Mouse (Mus musculus): ENCODE data around the gene Ptprj.

Gene Ptprj

GRCm38 (mm10) chr2:90580236-90581005 lies at the start of gene Ptprj:
Ptprj (minus strand) TSS chr2:90580647.
- DNase-seq: peak; percentile 61

GRCm38 (mm10) chr2:90629552-90629951 lies 49.1 kb upstream of the Ptprj start:
- no peak for DNase-seq

GRCm38 (mm10) chr2:90628261-90628660 lies 47.8 kb upstream of the Ptprj start:
- no peak for DNase-seq

- DNase-seq: peak; percentile 75
These were observed 44.5 kb upstream of the Ptprj start for GRCm38 (mm10) chr2:90624920-90625319.

GRCm38 (mm10) chr2:90624339-90624738 lies 43.9 kb upstream of the Ptprj start:
- DNase-seq: no peak

- no peak for DNase-seq
These were observed 40.4 kb upstream of the Ptprj start for GRCm38 (mm10) chr2:90620815-90621214.

- no peak for DNase-seq
These were observed 39.2 kb upstream of the Ptprj start for GRCm38 (mm10) chr2:90619648-90620047.

- DNase-seq: peak; percentile 52
These were observed 34.3 kb upstream of the Ptprj start for GRCm38 (mm10) chr2:90614651-90615171.

GRCm38 (mm10) chr2:90613591-90613990 lies 33.1 kb upstream of the Ptprj start:
- DNase-seq: peak; percentile 47

GRCm38 (mm10) chr2:90613006-90613405 lies 32.6 kb upstream of the Ptprj start:
- DNase-seq: no peak

GRCm38 (mm10) chr2:90611959-90612571 lies 31.6 kb upstream of the Ptprj start:
- no peak for DNase-seq

GRCm38 (mm10) chr2:90601056-90601455 lies 20.6 kb upstream of the Ptprj start:
- no peak for DNase-seq

- DNase-seq: no peak
These were observed 7.7 kb upstream of the Ptprj start for GRCm38 (mm10) chr2:90588141-90588540.

GRCm38 (mm10) chr2:90584506-90584905 lies 4.1 kb upstream of the Ptprj start:
- DNase-seq: no peak

GRCm38 (mm10) chr2:90583628-90584131 lies 3.2 kb upstream of the Ptprj start:
- no peak for DNase-seq

- DNase-seq: no peak
These were observed 2.4 kb upstream of the Ptprj start for GRCm38 (mm10) chr2:90582814-90583213.

- no peak for DNase-seq
These were observed 1.9 kb upstream of the Ptprj start for GRCm38 (mm10) chr2:90582311-90582710.

GRCm38 (mm10) chr2:90581796-90582125 lies 1.3 kb upstream of the Ptprj start:
- no peak for DNase-seq

GRCm38 (mm10) chr2:90581006-90581795 lies 754 bp upstream of the Ptprj start:
- DNase-seq: no peak

- no peak for DNase-seq
These were observed 665 bp downstream of the Ptprj start for GRCm38 (mm10) chr2:90579728-90580235.

- DNase-seq: peak; percentile 77
These were observed 1.3 kb downstream of the Ptprj start for GRCm38 (mm10) chr2:90579038-90579727.

Measured in layer of hippocampus, adult 9-11 months (tissue).